Mouse (Mus musculus): ENCODE data around the gene Usp29. TPM values are rescaled to one million over a fixed set of nuclear protein-coding genes. Genes with fewer than 3 reads are reported as not detected.

Usp29 gene
- polyA plus RNA-seq, 1 experiment from 2014 or later: 9.3 TPM

GRCm38 (mm10) chr7:6822633-6823032, 92.3 kb downstream of the Usp29 start:
- H3K27me3 ChIP-seq (ENCODE audit: control insufficient read depth, insufficient read depth, low read length): no peaks in the 10 kb centered on the region
- H3K9ac ChIP-seq (ENCODE audit: low read depth, low read length): no peak overlapping the region
- H3K9me3 ChIP-seq (ENCODE audit: control insufficient read depth, low read length): no peaks in the 10 kb centered on the region
- H3K36me3 ChIP-seq (ENCODE audit: control insufficient read depth, insufficient read depth, low read length): no peaks in the 10 kb centered on the region
- peak; percentile 34; the same call in 1 of the 2 replicates for ATAC-seq (ENCODE audit: low FRiP score, low TSS enrichment)
- H3K4me3 ChIP-seq (ENCODE audit: low read length): no peak overlapping the region
- 24% methylated on average over 4 of the region's 4 CpGs for WGBS
- H3K4me1 ChIP-seq (ENCODE audit: control insufficient read depth, insufficient read depth, low read length): peaks cover 12% of the 10 kb centered on the region
- H3K27ac ChIP-seq (ENCODE audit: low read depth, low read length): peak overlapping the region; percentile 60; the same call in 1 of the 2 replicates
- H3K4me2 ChIP-seq (replicated peaks; ENCODE audit: low read depth, low read length): no peak overlapping the region

- Histone ChIP-seq H3K4me2 (replicated peaks; ENCODE audit: low read depth, low read length) (no peak overlapping the region), H3K4me1 (ENCODE audit: control insufficient read depth, insufficient read depth, low read length) (peaks cover 12% of the 10 kb centered on the region), H3K36me3 (ENCODE audit: control insufficient read depth, insufficient read depth, low read length) (no peaks in the 10 kb centered on the region), H3K27ac (ENCODE audit: low read depth, low read length) (peak overlapping the region; percentile 62; the same call in 1 of the 2 replicates), H3K27me3 (ENCODE audit: control insufficient read depth, insufficient read depth, low read length) (no peaks in the 10 kb centered on the region), H3K9me3 (ENCODE audit: control insufficient read depth, low read length) (no peaks in the 10 kb centered on the region), H3K4me3 (ENCODE audit: low read length) (no peak overlapping the region), H3K9ac (ENCODE audit: low read depth, low read length) (no peak overlapping the region)
- ATAC-seq (ENCODE audit: low FRiP score, low TSS enrichment): peak; percentile 78
- WGBS: 33% methylated on average over 2 of the region's 2 CpGs
Measured at GRCm38 (mm10) chr7:6823673-6824072, 93.3 kb downstream of the Usp29 start.

- WGBS: 70% methylated on average over 11 of the region's 11 CpGs
- Histone ChIP-seq H3K4me2 (replicated peaks; ENCODE audit: low read depth, low read length) (no peak overlapping the region), H3K4me1 (ENCODE audit: control insufficient read depth, insufficient read depth, low read length) (peaks cover 12% of the 10 kb centered on the region), H3K36me3 (ENCODE audit: control insufficient read depth, insufficient read depth, low read length) (no peaks in the 10 kb centered on the region), H3K9ac (ENCODE audit: low read depth, low read length) (no peak overlapping the region), H3K4me3 (ENCODE audit: low read length) (no peak overlapping the region), H3K9me3 (ENCODE audit: control insufficient read depth, low read length) (no peaks in the 10 kb centered on the region), H3K27ac (ENCODE audit: low read depth, low read length) (peak overlapping the region; percentile 24; the same call in 1 of the 2 replicates), H3K27me3 (ENCODE audit: control insufficient read depth, insufficient read depth, low read length) (no peaks in the 10 kb centered on the region)
- ATAC-seq (ENCODE audit: low FRiP score, low TSS enrichment): no peak
Measured at GRCm38 (mm10) chr7:6825966-6826647, 95.7 kb downstream of the Usp29 start.

- Histone ChIP-seq H3K9me3 (ENCODE audit: control insufficient read depth, low read length) (no peaks in the 10 kb centered on the region), H3K27ac (ENCODE audit: low read depth, low read length) (no peak overlapping the region), H3K27me3 (ENCODE audit: control insufficient read depth, insufficient read depth, low read length) (no peaks in the 10 kb centered on the region), H3K9ac (ENCODE audit: low read depth, low read length) (no peak overlapping the region), H3K4me3 (ENCODE audit: low read length) (no peak overlapping the region), H3K4me2 (replicated peaks; ENCODE audit: low read depth, low read length) (no peak overlapping the region), H3K4me1 (ENCODE audit: control insufficient read depth, insufficient read depth, low read length) (no peaks in the 10 kb centered on the region), H3K36me3 (ENCODE audit: control insufficient read depth, insufficient read depth, low read length) (no peaks in the 10 kb centered on the region)
- WGBS: 29% methylated on average over 2 of the region's 2 CpGs
- ATAC-seq (ENCODE audit: low FRiP score, low TSS enrichment): no peak
Measured at GRCm38 (mm10) chr7:6829148-6829547, 98.8 kb downstream of the Usp29 start.

GRCm38 (mm10) chr7:6834950-6835349, 104.6 kb downstream of the Usp29 start:
- ATAC-seq (ENCODE audit: low FRiP score, low TSS enrichment): peak; percentile 41; the same call in 1 of the 2 replicates
- no peaks in the 10 kb centered on the region for H3K36me3 ChIP-seq (ENCODE audit: control insufficient read depth, insufficient read depth, low read length)
- no peak overlapping the region for H3K4me2 ChIP-seq (replicated peaks; ENCODE audit: low read depth, low read length)
- peaks cover 8% of the 10 kb centered on the region; the same call in 1 of the 2 replicates for H3K4me1 ChIP-seq (ENCODE audit: control insufficient read depth, insufficient read depth, low read length)
- WGBS: 48% methylated on average over 5 of the region's 5 CpGs
- no peak overlapping the region for H3K9ac ChIP-seq (ENCODE audit: low read depth, low read length)
- peak overlapping the region; percentile 76; the same call in 1 of the 2 replicates for H3K27ac ChIP-seq (ENCODE audit: low read depth, low read length)
- H3K4me3 ChIP-seq (ENCODE audit: low read length): no peak overlapping the region
- H3K27me3 ChIP-seq (ENCODE audit: control insufficient read depth, insufficient read depth, low read length): no peaks in the 10 kb centered on the region
- no peaks in the 10 kb centered on the region for H3K9me3 ChIP-seq (ENCODE audit: control insufficient read depth, low read length)

GRCm38 (mm10) chr7:6835351-6835750, 105.0 kb downstream of the Usp29 start:
- Histone ChIP-seq H3K4me1 (ENCODE audit: control insufficient read depth, insufficient read depth, low read length) (peaks cover 8% of the 10 kb centered on the region; the same call in 1 of the 2 replicates), H3K9me3 (ENCODE audit: control insufficient read depth, low read length) (no peaks in the 10 kb centered on the region), H3K27me3 (ENCODE audit: control insufficient read depth, insufficient read depth, low read length) (no peaks in the 10 kb centered on the region), H3K4me3 (ENCODE audit: low read length) (no peak overlapping the region), H3K36me3 (ENCODE audit: control insufficient read depth, insufficient read depth, low read length) (no peaks in the 10 kb centered on the region), H3K4me2 (replicated peaks; ENCODE audit: low read depth, low read length) (no peak overlapping the region), H3K27ac (ENCODE audit: low read depth, low read length) (peak overlapping the region; percentile 76), H3K9ac (ENCODE audit: low read depth, low read length) (no peak overlapping the region)
- WGBS: 13% methylated on average over 5 of the region's 5 CpGs
- ATAC-seq (ENCODE audit: low FRiP score, low TSS enrichment): peak; percentile 59

GRCm38 (mm10) chr7:6837297-6837925, 107.0 kb downstream of the Usp29 start:
- Histone ChIP-seq H3K9me3 (ENCODE audit: control insufficient read depth, low read length) (no peaks in the 10 kb centered on the region), H3K4me1 (ENCODE audit: control insufficient read depth, insufficient read depth, low read length) (peaks cover 8% of the 10 kb centered on the region; the same call in 1 of the 2 replicates), H3K4me3 (ENCODE audit: low read length) (no peak overlapping the region), H3K27ac (ENCODE audit: low read depth, low read length) (no peak overlapping the region), H3K9ac (ENCODE audit: low read depth, low read length) (no peak overlapping the region), H3K4me2 (replicated peaks; ENCODE audit: low read depth, low read length) (no peak overlapping the region), H3K36me3 (ENCODE audit: control insufficient read depth, insufficient read depth, low read length) (no peaks in the 10 kb centered on the region), H3K27me3 (ENCODE audit: control insufficient read depth, insufficient read depth, low read length) (no peaks in the 10 kb centered on the region)
- ATAC-seq (ENCODE audit: low FRiP score, low TSS enrichment): no peak
- 50% methylated on average over 3 of the region's 3 CpGs for WGBS

GRCm38 (mm10) chr7:6837926-6838554, 107.7 kb downstream of the Usp29 start:
- Histone ChIP-seq H3K36me3 (ENCODE audit: control insufficient read depth, insufficient read depth, low read length) (no peaks in the 10 kb centered on the region), H3K4me2 (replicated peaks; ENCODE audit: low read depth, low read length) (no peak overlapping the region), H3K9me3 (ENCODE audit: control insufficient read depth, low read length) (no peaks in the 10 kb centered on the region), H3K4me1 (ENCODE audit: control insufficient read depth, insufficient read depth, low read length) (peaks cover 8% of the 10 kb centered on the region; the same call in 1 of the 2 replicates), H3K27ac (ENCODE audit: low read depth, low read length) (no peak overlapping the region), H3K27me3 (ENCODE audit: control insufficient read depth, insufficient read depth, low read length) (no peaks in the 10 kb centered on the region), H3K9ac (ENCODE audit: low read depth, low read length) (no peak overlapping the region), H3K4me3 (ENCODE audit: low read length) (no peak overlapping the region)
- 71% methylated on average over 9 of the region's 9 CpGs for WGBS
- no peak for ATAC-seq (ENCODE audit: low FRiP score, low TSS enrichment)

- no peak overlapping the region for H3K4me3 ChIP-seq (ENCODE audit: low read length)
- WGBS: 87% methylated on average over 5 of the region's 5 CpGs
- H3K36me3 ChIP-seq (ENCODE audit: control insufficient read depth, insufficient read depth, low read length): no peaks in the 10 kb centered on the region
- no peak overlapping the region for H3K4me2 ChIP-seq (replicated peaks; ENCODE audit: low read depth, low read length)
- no peaks in the 10 kb centered on the region for H3K27me3 ChIP-seq (ENCODE audit: control insufficient read depth, insufficient read depth, low read length)
- no peak overlapping the region for H3K27ac ChIP-seq (ENCODE audit: low read depth, low read length)
- no peak for ATAC-seq (ENCODE audit: low FRiP score, low TSS enrichment)
- no peaks in the 10 kb centered on the region for H3K9me3 ChIP-seq (ENCODE audit: control insufficient read depth, low read length)
- H3K9ac ChIP-seq (ENCODE audit: low read depth, low read length): no peak overlapping the region
- no peaks in the 10 kb centered on the region for H3K4me1 ChIP-seq (ENCODE audit: control insufficient read depth, insufficient read depth, low read length)
Measured at GRCm38 (mm10) chr7:6840860-6841259, 110.5 kb downstream of the Usp29 start.
